Mouse (Mus musculus) liver, adult 2 months (tissue): ENCODE measurements around the gene Olfr598. TPM values are rescaled to one million over a fixed set of nuclear protein-coding genes. Genes with fewer than 3 reads are reported as not detected.
"Not testable (repeated sequence)": the region's sequence is repeated elsewhere in the genome, so short reads cannot be mapped to it uniquely, and the experiment has no call there.

Source experiments
- DNase-seq: peaks from one replicate; pipeline ENCODE4 v3.0.0-alpha.2; 2011; ENCODE audit warnings: low read depth, low spot score; ENCODE audit errors: extremely low read depth
- H3K27ac ChIP-seq: fragments of 200-500 bp; replicated peaks from 2 replicates; pipeline ENCODE4 v1.5.1; 2012; ENCODE audit warnings: low read depth, mild to moderate bottlenecking, control low read depth, inconsistent platforms, low read length; ENCODE audit not compliant: insufficient read depth
- H3K27me3 ChIP-seq: fragments of 200-500 bp; 2 replicates; pipeline ENCODE4 v1.6.1; 2012; ENCODE audit warnings: mild to moderate bottlenecking, moderate library complexity, low read length, inconsistent platforms; ENCODE audit not compliant: control insufficient read depth, insufficient read depth
- H3K36me3 ChIP-seq: fragments of 200-500 bp; 2 replicates; pipeline ENCODE4 v1.6.1; 2012; ENCODE audit warnings: low read length, inconsistent platforms; ENCODE audit not compliant: control insufficient read depth, insufficient read depth
- H3K4me1 ChIP-seq: fragments of 200-500 bp; 2 replicates; pipeline ENCODE4 v1.6.1; 2011; ENCODE audit warnings: low read length; ENCODE audit not compliant: control insufficient read depth, insufficient read depth
- H3K4me3 ChIP-seq: fragments of 200-500 bp; 2 replicates; pipeline ENCODE4 v1.5.1; 2011; ENCODE audit warnings: low read depth, mild to moderate bottlenecking, control low read depth, low read length, moderate library complexity; ENCODE audit not compliant: insufficient read depth
- H3K79me2 ChIP-seq: fragments of 200-500 bp; 2 replicates; pipeline ENCODE4 v1.6.1; 2012; ENCODE audit warnings: inconsistent platforms, mild to moderate bottlenecking, low read length, moderate library complexity; ENCODE audit not compliant: control insufficient read depth, insufficient read depth
- H3K9ac ChIP-seq: fragments of 200-500 bp; 2 replicates; pipeline ENCODE4 v1.6.1; 2012; ENCODE audit warnings: low read depth, mild to moderate bottlenecking, control low read depth, inconsistent platforms, low read length
- CTCF ChIP-seq: fragments of 200-500 bp; IDR thresholded peaks from 2 replicates; pipeline ENCODE4 v1.5.1; 2011; ENCODE audit warnings: low read depth, low read length, control low read depth
- POLR2A ChIP-seq: fragments of 200-500 bp; IDR thresholded peaks from 2 replicates; pipeline ENCODE4 v1.6.1; 2011; ENCODE audit warnings: low read length, control low read depth; ENCODE audit not compliant: insufficient read depth; ENCODE audit errors: extremely low read depth
- WGBS: fragments of 180-500 bp; shearing (Covaris S2); methylation state at CpG from one replicate; pipeline ENCODE4 v1.1.7; 2018; 5-methylcytosine and 5-hydroxymethylcytosine counted together
- polyA plus RNA-seq: library from polyadenylated mRNA; depleted of rRNA; stranded (reverse); fragments of >200 nt; gene quantifications from 2 replicates; pipeline ENCODE4 v1.2.3, GENCODE M21; 2012; rRNA removed
- total RNA-seq: library from RNA; depleted of rRNA; stranded (reverse); fragments of >200 nt; gene quantifications from 2 replicates; pipeline ENCODE4 v1.2.3, GENCODE M21; 2014; rRNA removed

The Olfr598 gene
- total RNA-seq (not detected in 2 replicates), polyA plus RNA-seq (not detected in 2 replicates)

DNA sequence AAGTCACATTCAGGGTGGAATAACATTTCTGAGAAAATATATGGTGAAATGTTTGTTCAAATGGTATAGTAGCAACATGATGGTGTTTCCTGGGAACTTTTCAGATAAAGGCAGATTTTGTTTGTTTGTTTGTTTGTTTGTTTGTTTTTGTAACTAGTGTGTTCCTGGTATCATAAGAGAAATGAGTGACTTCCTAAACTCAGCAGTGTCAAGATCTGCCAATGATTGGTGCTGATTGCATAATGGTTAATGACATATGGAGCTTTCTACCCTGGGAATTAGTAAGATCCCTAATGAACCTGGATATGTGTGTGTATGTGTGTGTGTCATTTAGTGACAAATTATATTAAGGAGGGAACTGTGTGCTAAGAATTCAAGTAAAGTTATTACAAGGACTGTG lies at the start of gene Olfr598:
Gene Olfr598 (plus strand): TSS at position 301 of the 400 bp plus-strand sequence.
- H3K27ac ChIP-seq, result no peak within 1 kb of the TSS
- no peaks in the 10 kb centered on the region for H3K27me3 ChIP-seq
- H3K9ac ChIP-seq, result no peak within 1 kb of the TSS
- no peaks in the 10 kb centered on the region for H3K36me3 ChIP-seq
- H3K4me1 ChIP-seq, result no peaks in the 10 kb centered on the region
- no peak for DNase-seq
- no peak for TF ChIP-seq CTCF
- no peak for TF ChIP-seq POLR2A
- no peaks in the 10 kb centered on the region for H3K79me2 ChIP-seq
- no peak within 1 kb of the TSS for H3K4me3 ChIP-seq

DNA sequence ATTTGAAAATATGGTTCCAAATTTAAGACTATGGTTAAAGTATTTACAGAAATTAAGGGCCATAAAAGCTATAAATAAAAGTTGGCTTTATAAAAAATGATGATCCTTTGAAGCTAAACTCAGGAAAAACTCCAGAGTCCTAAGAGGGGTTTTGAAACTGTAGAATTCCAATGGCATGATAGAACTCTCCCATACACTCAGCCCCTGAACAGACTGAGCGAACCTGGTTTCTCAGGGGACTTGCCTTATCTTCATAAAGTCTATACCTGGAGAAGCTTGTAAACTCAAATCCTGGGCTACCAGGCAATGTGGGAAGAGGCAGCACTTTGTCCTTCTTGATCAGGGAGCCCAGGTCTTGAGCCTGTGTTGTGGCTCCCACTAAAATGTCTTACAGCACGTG lies 18.0 kb upstream of the Olfr598 start, which contains the start of gene Olfr596:
Gene Olfr596 (plus strand): TSS at position 301 of the 400 bp plus-strand sequence.
- WGBS, result 73% methylated on average over 2 of the region's 2 CpGs
- H3K4me1 ChIP-seq, H3K4me3 ChIP-seq, H3K27ac ChIP-seq, DNase-seq, H3K9ac ChIP-seq, H3K36me3 ChIP-seq, H3K27me3 ChIP-seq, H3K79me2 ChIP-seq: not testable (repeated sequence)

DNA sequence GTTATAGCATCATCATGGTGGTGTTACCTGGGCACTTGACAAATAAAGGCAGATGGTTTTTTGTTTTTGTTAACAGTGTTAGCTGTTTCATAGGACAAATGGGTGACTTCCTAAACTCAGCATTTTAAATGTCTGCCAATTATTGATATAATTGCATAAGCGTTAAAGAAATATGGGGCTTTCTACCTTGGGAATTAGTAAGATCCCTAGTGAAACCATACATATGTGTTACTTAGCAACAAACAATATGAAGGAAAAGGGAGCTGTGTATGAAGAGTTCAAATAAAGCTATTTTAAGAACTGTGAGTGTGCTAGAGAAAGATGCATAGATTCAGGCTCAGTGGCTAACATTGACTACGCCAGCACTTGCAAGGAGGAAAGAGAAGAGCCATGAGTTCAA lies 7.4 kb upstream of the Olfr598 start, which contains the start of gene Olfr597:
Gene Olfr597 (plus strand): TSS at position 301 of the 400 bp plus-strand sequence.
- 93% methylated on average over 2 of the region's 2 CpGs for WGBS
- not testable (repeated sequence) for H3K36me3 ChIP-seq, H3K9ac ChIP-seq, DNase-seq, H3K79me2 ChIP-seq, H3K4me3 ChIP-seq, H3K27ac ChIP-seq, H3K4me1 ChIP-seq, H3K27me3 ChIP-seq

DNA sequence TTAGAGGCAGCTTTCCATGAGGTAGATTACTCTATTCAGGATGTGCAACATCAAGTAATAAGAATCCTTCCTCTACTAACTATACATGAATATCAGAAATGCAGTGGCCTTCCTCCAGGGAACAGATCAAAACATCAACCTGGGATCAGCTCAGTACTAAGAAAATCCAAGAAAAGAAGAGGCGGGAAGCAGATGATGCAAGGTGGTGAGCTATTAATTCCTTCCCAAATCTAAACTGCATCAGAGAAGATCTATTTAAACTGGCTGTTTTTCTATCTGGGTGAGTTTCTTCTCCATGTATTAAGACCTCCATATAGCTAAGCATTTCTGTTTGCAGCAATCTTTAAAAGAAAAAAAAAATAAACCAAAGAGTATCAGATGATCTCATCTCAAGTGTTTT lies 12.2 kb downstream of the Olfr598 start, which contains the start of gene Olfr599:
Gene Olfr599 (plus strand): TSS at position 301 of the 400 bp plus-strand sequence.
- no peak for TF ChIP-seq POLR2A
- TF ChIP-seq CTCF, result no peak
- 90% methylated on average over 1 of the region's 1 CpGs for WGBS

DNA sequence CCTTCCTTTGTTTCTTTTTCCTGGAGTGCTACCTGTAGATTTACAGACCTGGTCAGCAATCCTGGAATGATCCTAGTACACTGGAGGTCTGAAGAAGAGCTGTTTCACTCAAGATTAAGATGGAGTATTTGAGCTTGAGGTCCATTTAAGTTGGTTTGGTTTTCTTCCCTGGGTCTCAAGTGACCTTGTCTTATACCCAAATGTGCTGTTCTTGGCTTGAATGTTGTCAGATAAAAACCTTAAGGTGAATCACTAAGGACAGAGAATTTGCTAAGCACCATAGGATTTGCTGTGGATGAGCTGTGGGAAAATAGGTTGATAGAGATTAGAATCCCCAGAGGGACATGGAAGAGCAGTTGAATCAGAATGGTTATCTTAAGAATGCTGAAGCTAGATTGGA lies 26.2 kb downstream of the Olfr598 start, which contains the start of gene Olfr600:
Gene Olfr600 (minus strand): TSS at position 101 of the 400 bp plus-strand sequence.
- Histone ChIP-seq H3K4me3 (no peak within 1 kb of the TSS), H3K27me3 (no peaks in the 10 kb centered on the region), H3K9ac (no peak within 1 kb of the TSS), H3K36me3 (no peaks in the 10 kb centered on the region), H3K4me1 (no peaks in the 10 kb centered on the region), H3K79me2 (no peaks in the 10 kb centered on the region), H3K27ac (no peak within 1 kb of the TSS)
- no peak for TF ChIP-seq CTCF
- TF ChIP-seq POLR2A, result no peak
- no peak for DNase-seq

More for the DNA sequence above, 12.2 kb downstream of the Olfr598 start, which contains the start of gene Olfr599:
- H3K27ac ChIP-seq, result no peak within 1 kb of the TSS
- H3K79me2 ChIP-seq, result no peaks in the 10 kb centered on the region
- DNase-seq, result no peak
- H3K27me3 ChIP-seq, result no peaks in the 10 kb centered on the region
- H3K4me3 ChIP-seq, result no peak within 1 kb of the TSS
- H3K36me3 ChIP-seq, result no peaks in the 10 kb centered on the region
- H3K4me1 ChIP-seq, result no peaks in the 10 kb centered on the region
- no peak within 1 kb of the TSS for H3K9ac ChIP-seq

DNA sequence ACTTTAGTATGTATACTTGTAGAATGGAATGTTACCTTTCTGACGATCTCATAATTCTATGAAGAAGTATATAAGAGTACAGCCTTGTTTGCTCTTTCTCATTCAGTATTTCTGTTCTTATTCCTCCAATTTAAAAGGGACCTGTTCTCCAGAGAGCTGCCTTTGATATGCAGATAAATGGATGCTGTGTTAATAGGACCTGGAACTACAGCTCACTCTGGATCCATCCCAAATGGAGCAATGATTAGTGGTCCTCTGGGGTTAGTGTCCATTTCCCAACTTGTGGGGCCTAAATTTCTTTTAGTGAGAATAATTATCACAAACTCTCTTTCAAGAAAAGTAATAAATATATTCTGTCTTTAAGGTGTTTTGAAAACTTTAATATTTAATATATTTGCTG lies 39.2 kb downstream of the Olfr598 start, which contains the start of gene Olfr601:
Gene Olfr601 (minus strand): TSS at position 101 of the 400 bp plus-strand sequence.
- Histone ChIP-seq H3K36me3 (no peaks in the 10 kb centered on the region), H3K27me3 (no peaks in the 10 kb centered on the region), H3K4me3 (no peak within 1 kb of the TSS), H3K79me2 (no peaks in the 10 kb centered on the region), H3K27ac (no peak within 1 kb of the TSS), H3K4me1 (no peaks in the 10 kb centered on the region), H3K9ac (no peak within 1 kb of the TSS)
- TF ChIP-seq POLR2A, result no peak
- no peak for TF ChIP-seq CTCF
- 86% methylated on average over 1 of the region's 1 CpGs for WGBS
- no peak for DNase-seq

Other genes starting within 250 kb of the Olfr598 start
- gene Olfr584, start 241.7 kb upstream of the Olfr598 start, total RNA-seq, result not detected in 2 replicates
- not detected in 2 replicates for gene Olfr584, start 241.7 kb upstream of the Olfr598 start, polyA plus RNA-seq
- not detected in 2 replicates for gene Olfr585, start 225.8 kb upstream of the Olfr598 start, total RNA-seq
- not detected in 2 replicates for gene Olfr585, start 225.8 kb upstream of the Olfr598 start, polyA plus RNA-seq
- not detected in 2 replicates for gene Olfr586, start 197.9 kb upstream of the Olfr598 start, total RNA-seq
- gene Olfr586, start 197.9 kb upstream of the Olfr598 start, polyA plus RNA-seq, result not detected in 2 replicates
- not detected in 2 replicates for gene Olfr588-ps1, start 182.7 kb upstream of the Olfr598 start, total RNA-seq
- gene Olfr588-ps1, start 182.7 kb upstream of the Olfr598 start, polyA plus RNA-seq, result not detected in 2 replicates
- not detected in 2 replicates for gene Olfr589, start 167.2 kb upstream of the Olfr598 start, total RNA-seq
- not detected in 2 replicates for gene Olfr589, start 167.2 kb upstream of the Olfr598 start, polyA plus RNA-seq
- gene Olfr591, start 145.2 kb upstream of the Olfr598 start, total RNA-seq, result not detected in 2 replicates
- gene Olfr591, start 145.2 kb upstream of the Olfr598 start, polyA plus RNA-seq, result not detected in 2 replicates
- not detected in 2 replicates for gene Olfr592, start 138.8 kb upstream of the Olfr598 start, total RNA-seq
- gene Olfr592, start 138.8 kb upstream of the Olfr598 start, polyA plus RNA-seq, result not detected in 2 replicates
- not detected in 2 replicates for gene Olfr593, start 111.7 kb upstream of the Olfr598 start, total RNA-seq
- gene Olfr593, start 111.7 kb upstream of the Olfr598 start, polyA plus RNA-seq, result not detected in 2 replicates
- not detected in 2 replicates for gene Olfr594, start 106.6 kb upstream of the Olfr598 start, total RNA-seq
- not detected in 2 replicates for gene Olfr594, start 106.6 kb upstream of the Olfr598 start, polyA plus RNA-seq
- not detected in 2 replicates for gene Usp17ld, start 71.1 kb upstream of the Olfr598 start, total RNA-seq
- not detected in 2 replicates for gene Usp17ld, start 71.1 kb upstream of the Olfr598 start, polyA plus RNA-seq
- gene Olfr596, start 17.9 kb upstream of the Olfr598 start, total RNA-seq, result not detected in 2 replicates
- not detected in 2 replicates for gene Olfr596, start 17.9 kb upstream of the Olfr598 start, polyA plus RNA-seq
- not detected in 2 replicates for gene Olfr597, start 7.3 kb upstream of the Olfr598 start, total RNA-seq
- gene Olfr597, start 7.3 kb upstream of the Olfr598 start, polyA plus RNA-seq, result not detected in 2 replicates
- gene Olfr599, start 12.3 kb downstream of the Olfr598 start, total RNA-seq, result not detected in 2 replicates
- gene Olfr599, start 12.3 kb downstream of the Olfr598 start, polyA plus RNA-seq, result not detected in 2 replicates
- gene Olfr600, start 26.1 kb downstream of the Olfr598 start, total RNA-seq, result not detected in 2 replicates
- gene Olfr600, start 26.1 kb downstream of the Olfr598 start, polyA plus RNA-seq, result not detected in 2 replicates
- not detected in 2 replicates for gene Olfr601, start 39.1 kb downstream of the Olfr598 start, total RNA-seq
- gene Olfr601, start 39.1 kb downstream of the Olfr598 start, polyA plus RNA-seq, result not detected in 2 replicates
- not detected in 2 replicates for gene Olfr603, start 62.6 kb downstream of the Olfr598 start, total RNA-seq
- gene Olfr603, start 62.6 kb downstream of the Olfr598 start, polyA plus RNA-seq, result not detected in 2 replicates
- not detected in 2 replicates for gene Usp17lc, start 91.5 kb downstream of the Olfr598 start, total RNA-seq
- gene Usp17lc, start 91.5 kb downstream of the Olfr598 start, polyA plus RNA-seq, result not detected in 2 replicates
- not detected in 2 replicates for gene Olfr605, start 121.9 kb downstream of the Olfr598 start, total RNA-seq
- not detected in 2 replicates for gene Olfr605, start 121.9 kb downstream of the Olfr598 start, polyA plus RNA-seq
- gene Olfr606, start 125.5 kb downstream of the Olfr598 start, total RNA-seq, result not detected in 2 replicates
- not detected in 2 replicates for gene Olfr606, start 125.5 kb downstream of the Olfr598 start, polyA plus RNA-seq
- not detected in 2 replicates for gene Olfr607, start 140.6 kb downstream of the Olfr598 start, total RNA-seq
- gene Olfr607, start 140.6 kb downstream of the Olfr598 start, polyA plus RNA-seq, result not detected in 2 replicates
- not detected in 2 replicates for gene Olfr608, start 146.3 kb downstream of the Olfr598 start, total RNA-seq
- gene Olfr608, start 146.3 kb downstream of the Olfr598 start, polyA plus RNA-seq, result not detected in 2 replicates
- gene Olfr609, start 174.5 kb downstream of the Olfr598 start, total RNA-seq, result not detected in 2 replicates
- not detected in 2 replicates for gene Olfr609, start 174.5 kb downstream of the Olfr598 start, polyA plus RNA-seq
- not detected in 2 replicates for gene Olfr610, start 188.6 kb downstream of the Olfr598 start, total RNA-seq
- gene Olfr610, start 188.6 kb downstream of the Olfr598 start, polyA plus RNA-seq, result not detected in 2 replicates
- gene Olfr611, start 197.3 kb downstream of the Olfr598 start, total RNA-seq, result not detected in 2 replicates
- gene Olfr611, start 197.3 kb downstream of the Olfr598 start, polyA plus RNA-seq, result not detected in 2 replicates
- not detected in 2 replicates for gene Olfr612, start 219.1 kb downstream of the Olfr598 start, total RNA-seq
- gene Olfr612, start 219.1 kb downstream of the Olfr598 start, polyA plus RNA-seq, result not detected in 2 replicates
- not detected in 2 replicates for gene Olfr613, start 224.5 kb downstream of the Olfr598 start, total RNA-seq
- gene Olfr613, start 224.5 kb downstream of the Olfr598 start, polyA plus RNA-seq, result not detected in 2 replicates
- gene Olfr615, start 232.5 kb downstream of the Olfr598 start, total RNA-seq, result not detected in 2 replicates
- gene Olfr615, start 232.5 kb downstream of the Olfr598 start, polyA plus RNA-seq, result not detected in 2 replicates
- not detected in 2 replicates for gene Olfr616, start 245.6 kb downstream of the Olfr598 start, total RNA-seq
- not detected in 2 replicates for gene Olfr616, start 245.6 kb downstream of the Olfr598 start, polyA plus RNA-seq
- gene Olfr617, start 249.5 kb downstream of the Olfr598 start, total RNA-seq, result not detected in 2 replicates
- not detected in 2 replicates for gene Olfr617, start 249.5 kb downstream of the Olfr598 start, polyA plus RNA-seq